Mouse (Mus musculus): Measurements from ENCODE around the gene Ubac2.

DNA sequence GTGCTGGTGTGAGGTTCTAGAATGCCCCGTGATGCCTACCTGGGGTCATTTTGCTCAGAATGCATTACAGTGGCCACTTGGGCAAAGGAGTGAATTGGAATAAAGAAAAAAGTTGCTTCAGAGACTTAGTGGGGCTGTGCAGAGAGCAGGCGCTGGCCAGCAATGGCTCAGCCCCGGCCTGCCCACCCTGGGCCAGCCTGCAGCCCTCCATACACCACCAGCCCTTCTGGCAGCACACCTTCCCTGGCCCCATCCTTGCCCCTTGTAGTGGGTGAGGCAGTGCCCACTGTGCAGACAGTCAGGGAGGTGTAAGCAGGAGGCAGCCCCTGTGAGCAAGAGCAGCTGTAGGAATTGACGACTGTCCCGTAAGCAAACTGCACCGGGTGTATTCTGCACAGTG, 142.1 kb downstream of the Ubac2 start:
- TF ChIP-seq GATA1 (IDR thresholded peaks at IDR 0.05; ENCODE audit: borderline replicate concordance, low read length) (no peak), FLI1 (IDR thresholded peaks at IDR 0.05; ENCODE audit: low read length) (no peak)

Measured in megakaryocyte, embryonic 14.5 days (primary cell).